Mouse (Mus musculus): ENCODE measurements around the gene Scn11a. TPM values are rescaled to one million over a fixed set of nuclear protein-coding genes. Genes with fewer than 3 reads are reported as not detected.

Gene Scn11a
- total RNA-seq, 2 experiments from 2014 or later = not detected

Other genes with a start within 250 kb of the Scn11a start
- gene Scn5a, start 246.4 kb downstream of the Scn11a start, total RNA-seq (2015) = not detected in 2 replicates
- gene Scn5a, start 246.4 kb downstream of the Scn11a start, total RNA-seq (2017) = not detected in 2 replicates
- not detected in 2 replicates for gene Scn10a, start 106.1 kb downstream of the Scn11a start, total RNA-seq (2015)
- gene Scn10a, start 106.1 kb downstream of the Scn11a start, total RNA-seq (2017) = not detected in 2 replicates
- gene Wdr48, start 69.4 kb upstream of the Scn11a start, total RNA-seq (2015) = 49.1 and 62.1 TPM in 2 replicates
- 40.8 and 56.3 TPM in 2 replicates for gene Wdr48, start 69.4 kb upstream of the Scn11a start, total RNA-seq (2017)
- gene Gorasp1, start 112.1 kb upstream of the Scn11a start, total RNA-seq (2015) = 3.2 and 4.5 TPM in 2 replicates
- 2.3 and 3.9 TPM in 2 replicates for gene Gorasp1, start 112.1 kb upstream of the Scn11a start, total RNA-seq (2017)
- 0.22 and 0.41 TPM in 2 replicates for gene Ttc21a, start 112.2 kb upstream of the Scn11a start, total RNA-seq (2015)
- gene Ttc21a, start 112.2 kb upstream of the Scn11a start, total RNA-seq (2017) = 0.28 and 0.55 TPM in 2 replicates
- 7.9 and 11.6 TPM in 2 replicates for gene Csrnp1, start 159.2 kb upstream of the Scn11a start, total RNA-seq (2015)
- gene Csrnp1, start 159.2 kb upstream of the Scn11a start, total RNA-seq (2017) = 11.8 and 12.5 TPM in 2 replicates
- gene Xirp1, start 198.1 kb upstream of the Scn11a start, total RNA-seq (2015) = 0.09 TPM in 1 of 2 replicates, not detected in the other
- gene Xirp1, start 198.1 kb upstream of the Scn11a start, total RNA-seq (2017) = not detected in 2 replicates
- gene Cx3cr1, start 244.4 kb upstream of the Scn11a start, total RNA-seq (2015) = 88.0 and 95.4 TPM in 2 replicates
- 111 and 114 TPM in 2 replicates for gene Cx3cr1, start 244.4 kb upstream of the Scn11a start, total RNA-seq (2017)